Mouse (Mus musculus) limb, embryonic 14.5 days (tissue): ENCODE measurements around the gene Pdcd2l. TPM values are rescaled to one million over a fixed set of nuclear protein-coding genes. Genes with fewer than 3 reads are reported as not detected.

ENCODE experiments used
- ATAC-seq: fragments of 200-750 bp; cut with Nextera tagmentation; 2 replicates; pipeline ENCODE4 v1.8.0; 2017; ENCODE audit warnings: low read depth, moderate number of reproducible peaks, moderate TSS enrichment; ENCODE audit not compliant: low FRiP score
- DNase-seq: peaks from one replicate; pipeline ENCODE4 v3.0.0-alpha.2; 2015; ENCODE audit warnings: low spot score
- H3K27ac ChIP-seq: fragments of 300-500 bp; sonication (generic); replicated peaks from 2 replicates; pipeline ENCODE4 v1.5.1; 2014; ENCODE audit warnings: low read depth, mild to moderate bottlenecking, low read length, moderate library complexity, mixed read lengths
- H3K27me3 ChIP-seq: fragments of 300-500 bp; sonication (generic); 2 replicates; pipeline ENCODE4 v1.6.1; 2014; ENCODE audit warnings: low read length, mixed read lengths; ENCODE audit not compliant: control insufficient read depth, insufficient read depth
- H3K36me3 ChIP-seq: fragments of 300-500 bp; sonication (generic); 2 replicates; pipeline ENCODE4 v1.6.1; 2014; ENCODE audit warnings: mild to moderate bottlenecking, low read length, moderate library complexity, mixed read lengths; ENCODE audit not compliant: control insufficient read depth, insufficient read depth
- H3K4me1 ChIP-seq: fragments of 300-500 bp; sonication (generic); 2 replicates; pipeline ENCODE4 v1.6.1; 2014; ENCODE audit warnings: antibody characterized with exemption, low read length, mixed read lengths; ENCODE audit not compliant: control insufficient read depth, insufficient read depth
- H3K4me2 ChIP-seq: fragments of 300-500 bp; sonication (generic); replicated peaks from 2 replicates; pipeline ENCODE4 v1.6.1; 2014; ENCODE audit warnings: low read depth, mild to moderate bottlenecking, low read length, moderate library complexity; ENCODE audit not compliant: severe bottlenecking
- H3K4me3 ChIP-seq: fragments of 300-500 bp; sonication (generic); replicated peaks from 2 replicates; pipeline ENCODE4 v1.5.1; 2014; ENCODE audit warnings: low read length
- H3K9ac ChIP-seq: fragments of 300-500 bp; sonication (generic); 2 replicates; pipeline ENCODE4 v1.6.1; 2014; ENCODE audit warnings: mild to moderate bottlenecking, low read depth, low read length, moderate library complexity; ENCODE audit not compliant: severe bottlenecking
- H3K9me3 ChIP-seq: fragments of 300-500 bp; sonication (generic); 2 replicates; pipeline ENCODE4 v1.6.1; 2016; ENCODE audit warnings: low read length; ENCODE audit not compliant: control insufficient read depth
- POLR2A ChIP-seq: fragments of 200-500 bp; IDR thresholded peaks from 2 replicates; pipeline ENCODE4 v1.8.0; 2012; ENCODE audit warnings: inconsistent platforms, mild to moderate bottlenecking, moderate library complexity, borderline replicate concordance; ENCODE audit not compliant: insufficient read depth, insufficient read length; ENCODE audit errors: extremely low read depth
- WGBS: fragments of 180-500 bp; shearing (Covaris S2); extraction: QIAGEN DNeasy Blood & Tissue Kit; methylation state at CpG from one replicate; pipeline ENCODE4 v1.1.7; 2014; 5-methylcytosine and 5-hydroxymethylcytosine counted together
- polyA plus RNA-seq, 2 experiments: library from polyadenylated mRNA; depleted of rRNA in 1 of 2; stranded (reverse) in 1 of 2; unstranded in 1 of 2; fragments of >200 nt; fragmentation: Nextera tagmentation in 1 of 2; extraction: Ambion mirVana in 1 of 2; gene quantifications; 2 replicates each; pipeline versions ENCODE4 v1.2.1 to v1.2.3; 2012 to 2014

The Pdcd2l gene
- polyA plus RNA-seq, 2 experiments, result 44.5 to 57.1 TPM

- Histone ChIP-seq H3K36me3 (peaks cover 23% of the 10 kb centered on the region), H3K4me1 (peaks cover 3% of the 10 kb centered on the region; the same call in 1 of the 2 replicates), H3K9ac (peak overlapping the region; percentile 95), H3K4me2 (peak overlapping the region; percentile 82), H3K27me3 (no peaks in the 10 kb centered on the region), H3K27ac (peak overlapping the region; percentile 92), H3K9me3 (no peaks in the 10 kb centered on the region), H3K4me3 (peak overlapping the region; percentile 94)
- under 1% methylated on average over 54 of the region's 54 CpGs for WGBS
- ATAC-seq (peak; percentile 72), DNase-seq (peak; percentile 6)
- TF ChIP-seq POLR2A, result no peak
Measured at GRCm38 (mm10) chr7:34167766-34168469, 28.5 kb downstream of the Pdcd2l start.

- 53% methylated on average over 4 of the region's 4 CpGs for WGBS
- H3K4me3 ChIP-seq, result no peak overlapping the region
- H3K27ac ChIP-seq, result no peak overlapping the region
Measured at GRCm38 (mm10) chr7:34166850-34167249, 29.6 kb downstream of the Pdcd2l start.

GRCm38 (mm10) chr7:34165999-34166398 lies 30.5 kb downstream of the Pdcd2l start:
- Histone ChIP-seq H3K9ac (no peak overlapping the region), H3K27me3 (no peaks in the 10 kb centered on the region), H3K9me3 (no peaks in the 10 kb centered on the region), H3K4me3 (no peak overlapping the region), H3K36me3 (peaks cover 42% of the 10 kb centered on the region), H3K4me2 (no peak overlapping the region), H3K27ac (no peak overlapping the region), H3K4me1 (peaks cover 3% of the 10 kb centered on the region; the same call in 1 of the 2 replicates)
- 78% methylated on average over 3 of the region's 3 CpGs for WGBS
- no peak for TF ChIP-seq POLR2A
- no peak for ATAC-seq
- no peak for DNase-seq

More at GRCm38 (mm10) chr7:34166850-34167249, 29.6 kb downstream of the Pdcd2l start:
- no peak for TF ChIP-seq POLR2A
- no peak overlapping the region for H3K9ac ChIP-seq
- no peak for ATAC-seq
- peaks cover 3% of the 10 kb centered on the region; the same call in 1 of the 2 replicates for H3K4me1 ChIP-seq
- H3K4me2 ChIP-seq, result peak overlapping the region; percentile 31; the same call in 1 of the 2 replicates
- H3K27me3 ChIP-seq, result no peaks in the 10 kb centered on the region
- peak; percentile 7 for DNase-seq
- H3K36me3 ChIP-seq, result peaks cover 34% of the 10 kb centered on the region
- H3K9me3 ChIP-seq, result no peaks in the 10 kb centered on the region

GRCm38 (mm10) chr7:34164671-34165070 lies 31.8 kb downstream of the Pdcd2l start:
- 94% methylated on average over 7 of the region's 7 CpGs for WGBS
- no peak for TF ChIP-seq POLR2A
- Histone ChIP-seq H3K36me3 (peaks cover 54% of the 10 kb centered on the region), H3K9me3 (no peaks in the 10 kb centered on the region), H3K9ac (no peak overlapping the region), H3K27me3 (no peaks in the 10 kb centered on the region), H3K4me2 (no peak overlapping the region), H3K4me3 (no peak overlapping the region), H3K27ac (no peak overlapping the region), H3K4me1 (peaks cover 3% of the 10 kb centered on the region; the same call in 1 of the 2 replicates)
- ATAC-seq, result no peak
- no peak for DNase-seq

GRCm38 (mm10) chr7:34159167-34159566 lies 37.3 kb downstream of the Pdcd2l start:
- no peaks in the 10 kb centered on the region for H3K27me3 ChIP-seq
- no peak overlapping the region for H3K9ac ChIP-seq
- H3K4me1 ChIP-seq, result no peaks in the 10 kb centered on the region
- H3K27ac ChIP-seq, result no peak overlapping the region
- ATAC-seq, result no peak
- no peak for TF ChIP-seq POLR2A
- no peak overlapping the region for H3K4me2 ChIP-seq
- WGBS, result 85% methylated on average over 3 of the region's 3 CpGs
- no peak overlapping the region for H3K4me3 ChIP-seq
- peaks cover 94% of the 10 kb centered on the region for H3K36me3 ChIP-seq
- no peak for DNase-seq
- no peaks in the 10 kb centered on the region for H3K9me3 ChIP-seq

GRCm38 (mm10) chr7:34157994-34158393 lies 38.5 kb downstream of the Pdcd2l start:
- H3K27ac ChIP-seq, result no peak overlapping the region
- H3K36me3 ChIP-seq, result peaks cover 96% of the 10 kb centered on the region
- no peak overlapping the region for H3K4me3 ChIP-seq
- ATAC-seq, result no peak
- H3K27me3 ChIP-seq, result no peaks in the 10 kb centered on the region
- no peak for DNase-seq
- 96% methylated on average over 3 of the region's 3 CpGs for WGBS
- no peak overlapping the region for H3K9ac ChIP-seq
- no peaks in the 10 kb centered on the region for H3K4me1 ChIP-seq
- no peak for TF ChIP-seq POLR2A
- no peak overlapping the region for H3K4me2 ChIP-seq
- no peaks in the 10 kb centered on the region for H3K9me3 ChIP-seq
